In the genomic region with DNA sequence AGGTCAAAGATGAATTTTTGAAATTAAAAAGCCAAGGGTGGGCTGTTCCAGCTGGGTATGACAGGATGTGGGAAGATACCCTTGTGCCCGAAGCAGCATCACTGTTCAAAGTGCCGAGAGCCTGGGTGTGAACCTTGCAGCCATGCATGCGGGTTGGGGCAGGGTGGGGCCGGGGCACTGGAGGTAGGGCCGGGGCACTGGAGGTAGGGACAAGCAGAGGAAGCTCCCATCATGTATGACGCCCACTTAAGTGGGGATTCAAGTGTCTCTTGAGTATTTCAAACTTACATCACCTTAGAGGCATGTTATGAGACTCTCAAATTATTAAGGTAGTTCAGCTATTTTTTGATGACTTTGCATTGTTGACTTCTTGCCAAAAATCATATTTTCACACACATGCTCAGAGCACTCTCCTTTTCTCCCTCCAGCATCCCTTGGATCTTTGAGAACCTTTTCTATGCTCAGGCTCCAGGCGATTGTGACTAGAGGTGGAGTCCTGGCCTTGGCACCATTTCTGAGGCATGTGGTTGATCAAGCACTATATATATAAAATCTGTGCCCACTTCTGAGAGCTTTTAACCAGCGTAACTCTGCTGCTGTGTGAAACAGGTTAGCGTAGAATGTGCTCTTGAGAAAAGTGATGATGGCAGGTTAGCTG, we compare ENCODE assay signal across 21 mouse cellular contexts. TPM values are rescaled to one million over a fixed set of nuclear protein-coding genes. Genes with fewer than 3 reads are reported as not detected.
A peak's percentile ranks its signal among the peaks of the same experiment; 100 is the strongest.
DNase-seq lines count a peak whose midpoint lies in the region; ATAC-seq lines count a peak whose summit lies in the region.
"Had no signal": no experiment of that assay in that cellular context is flagged by ENCODE, and none has a peak within 500 bp of the region (broad histone marks: within the 10 kb centered on the region; RNA-seq: fewer than 3 reads in every experiment).

No protein-coding gene starts in this region.

- H3K4me1 ChIP-seq in forebrain, embryonic 15.5 days, result peaks cover 9% of the 10 kb centered on the region
- H3K4me1 ChIP-seq in forebrain, embryonic 11.5 days (replicated peaks; ENCODE audit: control insufficient read depth, insufficient read depth, low read length), result no peaks in the 10 kb centered on the region
- peaks cover 2% of the 10 kb centered on the region; the same call in 1 of the 2 replicates for H3K4me1 ChIP-seq in lung, embryonic 16.5 days (replicated peaks; ENCODE audit: control insufficient read depth, insufficient read depth, low read length)
- H3K4me1 ChIP-seq: hindbrain, embryonic 15.5 days had no signal

- no peak overlapping the region for H3K27ac ChIP-seq in forebrain, embryonic 15.5 days (replicated peaks)
- H3K27ac ChIP-seq in forebrain, embryonic 11.5 days (ENCODE audit: low read depth, low read length), result no peak overlapping the region
- H3K27ac ChIP-seq in lung, embryonic 16.5 days (ENCODE audit: low read length), result no peak overlapping the region; the same call in 1 of the 2 replicates
- H3K27ac ChIP-seq: hindbrain, embryonic 15.5 days; limb, embryonic 13.5 days; liver, embryonic 14.5 days; neural tube, embryonic 12.5 days had no signal

- H3K9ac ChIP-seq in forebrain, embryonic 15.5 days (replicated peaks), result no peak overlapping the region
- H3K9ac ChIP-seq in forebrain, embryonic 11.5 days (ENCODE audit: low read length), result no peak overlapping the region
- no peak overlapping the region for H3K9ac ChIP-seq in lung, embryonic 16.5 days (ENCODE audit: low read length)
- H3K9ac ChIP-seq: hindbrain, embryonic 15.5 days; limb, embryonic 13.5 days; liver, embryonic 14.5 days; neural tube, embryonic 12.5 days had no signal

- H3K4me3 ChIP-seq in forebrain, embryonic 15.5 days, result no peak overlapping the region
- no peak overlapping the region for H3K4me3 ChIP-seq in forebrain, embryonic 11.5 days (ENCODE audit: low read depth, low read length)
- H3K4me3 ChIP-seq in lung, embryonic 16.5 days (ENCODE audit: low read length), result no peak overlapping the region
- H3K4me3 ChIP-seq: hindbrain, embryonic 15.5 days; limb, embryonic 13.5 days; megakaryocyte, embryonic 14.5 days; neural tube, embryonic 12.5 days had no signal

- no peaks in the 10 kb centered on the region for H3K27me3 ChIP-seq in forebrain, embryonic 15.5 days
- H3K27me3 ChIP-seq in forebrain, embryonic 11.5 days (ENCODE audit: control insufficient read depth, insufficient read depth, low read length), result no peaks in the 10 kb centered on the region
- H3K27me3 ChIP-seq in lung, embryonic 16.5 days (ENCODE audit: control insufficient read depth, insufficient read depth, low read depth, low read length), result no peaks in the 10 kb centered on the region
- H3K27me3 ChIP-seq: hindbrain, embryonic 15.5 days; limb, embryonic 13.5 days; megakaryocyte, embryonic 14.5 days; neural tube, embryonic 12.5 days had no signal

- 90% methylated on average over 9 of the region's 9 CpGs for WGBS in forebrain, embryonic 15.5 days
- 91% methylated on average over 9 of the region's 9 CpGs for WGBS in forebrain, embryonic 11.5 days
- 52% methylated on average over 9 of the region's 9 CpGs for WGBS in lung, embryonic 16.5 days

- DNase-seq in forebrain, embryonic 11.5 days (ENCODE audit: low spot score), result no peak
- DNase-seq in lung, postnatal 14 days, result no peak
- peak; percentile 48 for DNase-seq in CD4-positive, CD25-positive, alpha-beta regulatory T cell, adult 2 months (ENCODE audit: low read depth, low spot score)
- DNase-seq in right cerebral cortex, postnatal 36 days (ENCODE audit: low spot score in 2 of 2), result no peak
- DNase-seq in urinary bladder, postnatal 25 days (ENCODE audit: low spot score), result no peak
- DNase-seq: B cell, adult 2 months; cerebellum, postnatal 14 days; gastrocnemius, postnatal 14 days; heart, postnatal 14 days; kidney, adult 2 months; kidney, postnatal 14 days; right cerebral cortex, postnatal 4 days had no signal

- no peak overlapping the region for H3K4me2 ChIP-seq in forebrain, embryonic 15.5 days (replicated peaks)
- H3K4me2 ChIP-seq in forebrain, embryonic 11.5 days (ENCODE audit: low read depth, low read length, severe bottlenecking), result no peak overlapping the region
- H3K4me2 ChIP-seq in lung, embryonic 16.5 days (ENCODE audit: low read depth, low read length), result no peak overlapping the region
- H3K4me2 ChIP-seq: hindbrain, embryonic 15.5 days; limb, embryonic 13.5 days; neural tube, embryonic 12.5 days had no signal

- no peaks in the 10 kb centered on the region for H3K9me3 ChIP-seq in forebrain, embryonic 15.5 days
- H3K9me3 ChIP-seq in forebrain, embryonic 11.5 days (ENCODE audit: control insufficient read depth, low read length), result no peaks in the 10 kb centered on the region
- no peaks in the 10 kb centered on the region for H3K9me3 ChIP-seq in lung, embryonic 16.5 days (ENCODE audit: control insufficient read depth, low read length)
- H3K9me3 ChIP-seq: hindbrain, embryonic 15.5 days; limb, embryonic 13.5 days; megakaryocyte, embryonic 14.5 days; neural tube, embryonic 12.5 days had no signal

- H3K36me3 ChIP-seq in forebrain, embryonic 15.5 days, result 0 out of 2 replicates have a peak, but pooled peaks cover 3% of the 10 kb centered on the region
- H3K36me3 ChIP-seq in forebrain, embryonic 11.5 days (ENCODE audit: control insufficient read depth, insufficient read depth, low read length), result no peaks in the 10 kb centered on the region
- H3K36me3 ChIP-seq in lung, embryonic 16.5 days (ENCODE audit: control insufficient read depth, insufficient read depth, low read length), result no peaks in the 10 kb centered on the region
- H3K36me3 ChIP-seq: hindbrain, embryonic 15.5 days had no signal

- ATAC-seq in forebrain, embryonic 15.5 days (replicated peaks), result peak; percentile 28; the same call in 1 of the 2 replicates
- no peak for ATAC-seq in forebrain, embryonic 11.5 days (replicated peaks; ENCODE audit: low FRiP score)
- peak; percentile 86 for ATAC-seq in lung, embryonic 16.5 days (ENCODE audit: low read depth)
- peak; percentile 32 for ATAC-seq in inflammation-experienced regulatory T-cells, adult 6 months
- ATAC-seq: midbrain, embryonic 16.5 days had no signal

RNA-seq across cellular contexts. Expression of a gene that starts 55.9 kb away (rescaled TPM):
- polyA plus RNA-seq in forebrain, embryonic 15.5 days (2015; fragmentation: Nextera tagmentation; extraction: Ambion mirVana), result 19.0 TPM in 2 replicates
- polyA plus RNA-seq in forebrain, embryonic 11.5 days (2014; fragmentation: Nextera tagmentation; extraction: Ambion mirVana), result 41.9 and 42.9 TPM in 2 replicates
- polyA plus RNA-seq in lung, embryonic 16.5 days (2015; fragmentation: Nextera tagmentation; extraction: Ambion mirVana), result 14.6 and 15.3 TPM in 2 replicates
- polyA plus RNA-seq in inflammation-experienced regulatory T-cells, adult 6 months (2017; shearing (Covaris generic)), result 10 to 100 TPM; 40.7 to 50.0 (median 46.0) TPM
